Mouse (Mus musculus): ENCODE results near the gene Pml.

GRCm38 (mm10) chr9:58279780-58280179 lies 30.2 kb upstream of the Pml start:
- no peak for TF ChIP-seq CTCF (IDR thresholded peaks at IDR 0.05; ENCODE audit: low read depth, low read length)
- TF ChIP-seq POLR2AphosphoS5 (IDR thresholded peaks at IDR 0.05; ENCODE audit: insufficient replicate concordance, low read depth, low read length) = no peak
- no peak for TF ChIP-seq TAL1 (conservative IDR thresholded peaks at IDR 0.05; ENCODE audit: low read depth, low read length)
- no peak for TF ChIP-seq GATA2 (IDR thresholded peaks at IDR 0.05; ENCODE audit: borderline replicate concordance, low read depth, low read length)

All from G1E (cell line).